Mouse (Mus musculus) layer of hippocampus, adult 11-12 months (tissue): ENCODE data around the gene Trim24.
"Not testable (repeated sequence)": the region's sequence is repeated elsewhere in the genome, so short reads cannot be mapped to it uniquely, and the experiment has no call there.

Experiments
- DNase-seq: peaks from one replicate; pipeline ENCODE4 v3.0.0; 2022; ENCODE audit warnings: low spot score

Trim24 gene

DNA sequence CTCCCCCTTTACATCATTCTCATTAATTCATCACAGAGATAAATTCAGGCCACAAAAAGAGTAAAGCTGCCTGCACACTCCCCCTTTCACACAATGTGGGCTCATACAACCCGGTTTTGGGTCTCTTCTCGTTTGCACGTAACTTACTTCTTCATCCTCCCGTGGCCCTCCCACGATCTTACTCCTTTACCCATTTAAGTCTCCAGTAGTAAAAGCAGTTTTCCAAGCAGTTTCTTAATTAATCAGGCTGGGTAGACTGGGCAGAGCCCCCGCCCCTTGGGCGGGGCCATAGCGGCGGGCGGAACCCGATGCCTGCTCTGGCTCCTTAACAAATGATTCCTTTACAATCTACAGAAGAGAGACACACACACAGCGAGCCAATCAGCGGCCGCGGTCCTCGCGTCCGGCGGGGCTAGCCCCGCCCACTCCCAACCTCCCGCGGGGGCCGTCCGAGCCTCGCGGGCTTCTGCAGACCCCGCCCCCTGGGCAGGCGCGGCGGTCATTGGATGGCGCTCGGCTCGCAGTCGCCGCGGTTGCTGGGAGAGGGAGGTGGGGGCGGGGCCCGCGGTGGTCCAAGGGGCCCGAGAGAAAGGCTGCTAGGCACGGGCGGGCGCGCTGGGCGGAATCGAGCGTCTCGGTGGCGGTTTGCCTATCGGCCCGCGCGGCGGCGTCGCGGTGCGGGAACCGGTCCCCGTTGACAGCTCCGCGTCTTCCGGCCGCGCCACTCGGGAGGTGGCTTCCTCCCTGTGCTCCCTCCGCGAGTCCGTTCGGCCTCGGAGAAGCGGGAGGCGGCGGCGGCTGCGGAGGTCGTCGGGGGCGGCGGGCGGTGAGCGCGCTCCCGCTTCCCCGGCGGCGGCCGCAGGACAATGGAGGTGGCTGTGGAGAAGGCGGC is at the start of gene Trim24:
TSS of gene Trim24 (plus strand) at position 567 of the 892 bp plus-strand sequence.
- DNase-seq, result peak; percentile 94

DNA sequence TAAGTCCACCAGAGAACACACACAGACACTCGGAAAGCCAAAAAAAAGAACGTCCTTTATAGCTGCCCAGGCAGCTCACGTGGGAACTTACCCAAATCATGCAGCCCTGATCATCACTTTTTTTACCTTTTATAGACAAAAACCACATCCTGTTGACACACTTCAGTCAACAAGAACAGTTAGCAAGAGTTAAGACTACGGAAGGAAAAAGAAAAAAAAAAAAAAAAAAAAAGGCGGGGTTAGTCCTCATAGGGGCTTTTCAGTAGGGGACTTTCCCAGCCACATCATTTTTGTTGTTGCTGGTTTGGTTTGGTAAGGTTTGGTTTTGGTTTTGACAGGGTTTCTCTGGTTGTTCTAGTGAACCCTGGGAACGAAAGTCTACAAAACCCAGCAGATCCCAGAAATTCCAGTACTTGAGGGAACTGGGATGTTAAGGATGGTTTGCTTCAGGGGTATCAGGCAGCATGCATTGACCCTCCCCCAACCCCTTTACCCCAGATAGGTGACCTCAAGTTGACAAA is 49.0 kb upstream of the Trim24 start:
- DNase-seq, result no peak

DNA sequence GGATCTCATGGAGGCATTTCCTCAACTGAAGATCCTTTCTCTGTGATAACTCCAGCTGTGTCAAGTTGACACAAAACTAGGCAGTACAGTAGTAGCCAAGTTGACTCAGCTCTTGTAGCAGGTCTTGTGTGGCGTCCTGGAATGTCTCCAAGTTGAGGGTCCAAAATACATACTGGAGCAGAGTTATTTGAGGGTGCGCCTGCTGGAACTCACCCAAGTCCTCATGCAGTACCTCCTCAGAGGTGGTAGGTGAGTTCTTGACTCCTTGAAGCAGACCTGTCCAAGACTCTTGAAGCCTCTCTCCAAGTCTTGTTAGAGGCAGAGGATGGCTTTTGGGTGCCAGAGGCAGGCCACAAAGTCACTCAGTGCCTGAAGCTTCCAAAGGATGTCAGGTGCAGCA is 48.2 kb upstream of the Trim24 start:
- DNase-seq, result no peak

DNA sequence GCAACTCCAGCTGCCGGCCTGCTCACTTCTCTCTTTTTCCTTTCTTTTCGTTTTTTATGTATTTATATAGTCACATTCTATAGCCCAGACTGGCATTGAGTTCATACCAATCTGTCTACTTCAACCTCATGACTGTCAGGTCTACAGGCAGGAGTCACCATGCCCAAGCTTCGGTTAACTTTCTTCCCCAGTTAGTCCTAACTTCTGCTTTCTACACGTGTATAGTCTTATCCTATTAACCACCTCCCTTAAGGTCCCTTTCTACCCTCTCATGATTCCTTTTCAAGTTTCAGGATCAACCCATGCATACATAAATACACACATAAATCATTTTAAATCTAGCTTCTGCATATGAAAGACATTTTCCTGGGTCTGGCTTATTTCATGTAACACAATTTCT is 46.9 kb upstream of the Trim24 start:
- DNase-seq, result no peak

DNA sequence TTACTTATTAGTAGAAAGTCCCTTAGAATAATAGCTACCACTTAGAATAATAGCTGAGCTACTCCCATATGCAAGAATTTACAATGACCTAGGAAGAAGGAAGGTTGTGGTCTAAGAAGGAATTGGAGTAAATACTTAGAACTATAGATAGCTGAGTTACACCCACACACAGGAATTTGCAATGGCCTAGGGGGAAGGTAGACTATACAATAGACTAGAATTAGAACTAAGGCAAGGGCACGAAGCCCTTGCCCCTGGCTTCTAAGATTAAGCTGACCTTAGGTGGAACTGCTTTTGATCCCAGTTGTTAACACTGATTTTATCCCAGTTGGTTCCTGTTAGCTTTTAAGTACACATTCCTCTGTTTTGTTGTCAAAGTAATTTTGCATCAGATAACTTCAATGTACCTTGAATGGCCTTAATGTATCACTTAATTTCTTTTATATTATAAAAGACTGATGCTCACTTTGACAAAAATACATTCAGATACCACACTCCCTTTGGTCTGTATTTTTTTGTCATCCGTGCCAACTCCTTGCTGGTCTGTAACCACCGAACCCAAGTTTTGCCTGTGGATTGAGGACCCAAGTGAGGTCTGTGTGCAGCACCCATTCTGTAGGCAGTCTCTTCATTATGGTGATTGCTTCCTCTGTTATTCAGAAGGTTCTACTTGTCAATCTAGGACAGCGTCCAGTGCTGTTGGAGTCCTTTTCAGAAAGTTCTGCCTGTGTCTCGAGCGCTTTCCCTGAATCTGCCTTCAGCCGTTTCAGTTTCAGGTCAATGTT is 45.1 kb upstream of the Trim24 start:
- not testable (repeated sequence) for DNase-seq

DNA sequence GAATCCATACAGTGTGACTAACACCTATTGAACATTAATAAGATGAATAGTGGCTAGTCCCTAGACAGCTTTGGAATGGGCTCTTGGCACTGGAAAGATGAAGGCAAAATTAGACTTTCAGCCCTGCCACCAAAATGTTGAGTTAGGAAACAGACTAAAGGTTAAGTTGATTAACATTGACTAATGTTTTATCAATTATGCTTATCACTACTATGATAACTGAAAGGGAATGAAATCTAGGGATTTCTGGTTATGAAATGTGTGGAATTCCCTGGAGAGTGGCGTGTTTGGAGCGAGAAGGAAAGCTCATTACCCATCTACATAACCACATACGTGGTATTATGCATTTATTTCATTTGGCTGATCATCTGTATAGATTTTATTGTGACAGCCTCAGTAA is 41.7 kb upstream of the Trim24 start:
- DNase-seq, result no peak

DNA sequence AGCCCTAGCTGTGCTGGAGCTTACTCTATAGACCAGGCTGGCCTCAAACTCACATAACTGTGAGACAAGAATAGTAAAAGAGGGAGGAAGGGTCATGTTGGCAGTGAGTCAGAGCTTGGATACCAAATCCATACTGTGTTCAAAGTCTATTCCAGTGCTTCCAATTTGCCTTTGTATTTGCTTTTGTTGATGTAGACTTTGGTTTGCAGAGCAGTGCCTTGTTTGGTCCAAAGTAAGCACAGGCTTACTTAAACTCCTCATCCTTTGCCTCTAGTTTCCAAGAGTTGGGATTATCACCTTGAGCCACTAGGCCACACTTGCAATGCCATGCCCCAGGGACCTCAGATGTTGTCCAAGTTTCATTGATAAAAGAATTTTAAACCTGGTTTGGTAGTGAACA is 41.0 kb upstream of the Trim24 start:
- no peak for DNase-seq

DNA sequence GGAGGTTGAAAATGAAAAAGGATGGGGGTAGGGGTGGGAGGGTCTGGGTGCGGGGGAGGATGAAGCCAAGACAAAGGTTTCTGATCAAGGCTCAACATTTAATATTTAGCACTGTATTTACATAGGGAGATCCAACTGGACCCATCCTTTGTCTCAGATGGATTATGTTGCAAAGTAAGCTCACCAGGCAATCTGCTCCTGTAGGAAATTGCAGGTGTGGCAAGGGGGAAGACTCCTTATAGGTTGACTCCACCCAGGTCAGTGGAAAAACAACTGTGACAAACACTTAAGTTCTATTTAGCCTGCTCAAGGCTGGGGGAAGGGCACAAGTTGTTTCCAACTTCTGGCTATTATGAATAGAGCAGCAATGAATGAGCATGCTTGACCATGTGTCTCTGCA is 36.9 kb upstream of the Trim24 start:
- no peak for DNase-seq

DNA sequence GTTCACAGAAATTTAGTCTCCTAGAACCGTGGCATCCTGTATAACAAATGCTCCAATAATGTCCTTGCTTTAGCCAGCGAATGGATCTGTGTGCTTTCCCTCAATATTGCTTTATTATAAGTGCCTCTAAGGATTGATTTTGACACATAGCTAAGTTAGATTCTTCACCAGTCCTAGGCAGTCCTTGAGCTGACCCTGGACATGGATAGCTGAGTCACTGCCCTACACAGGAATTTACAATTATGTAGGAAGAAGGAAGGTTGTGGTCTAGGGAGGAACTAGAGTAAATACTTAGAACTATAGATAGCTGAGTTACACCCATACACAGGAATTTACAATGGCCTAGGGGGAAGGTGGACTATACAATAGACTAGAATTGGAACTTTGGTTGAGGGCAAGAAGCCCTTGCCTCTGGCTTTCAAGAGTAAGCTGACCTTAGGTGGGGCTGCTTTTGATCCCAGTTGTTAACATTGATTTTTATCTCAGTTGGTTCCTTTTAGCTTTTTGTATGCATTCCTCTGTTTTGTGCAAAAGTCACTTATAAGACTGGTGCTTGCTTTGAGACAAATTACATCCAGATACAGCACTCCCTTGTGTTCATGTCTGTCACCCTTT is 33.6 kb upstream of the Trim24 start:
- DNase-seq, result not testable (repeated sequence)

DNA sequence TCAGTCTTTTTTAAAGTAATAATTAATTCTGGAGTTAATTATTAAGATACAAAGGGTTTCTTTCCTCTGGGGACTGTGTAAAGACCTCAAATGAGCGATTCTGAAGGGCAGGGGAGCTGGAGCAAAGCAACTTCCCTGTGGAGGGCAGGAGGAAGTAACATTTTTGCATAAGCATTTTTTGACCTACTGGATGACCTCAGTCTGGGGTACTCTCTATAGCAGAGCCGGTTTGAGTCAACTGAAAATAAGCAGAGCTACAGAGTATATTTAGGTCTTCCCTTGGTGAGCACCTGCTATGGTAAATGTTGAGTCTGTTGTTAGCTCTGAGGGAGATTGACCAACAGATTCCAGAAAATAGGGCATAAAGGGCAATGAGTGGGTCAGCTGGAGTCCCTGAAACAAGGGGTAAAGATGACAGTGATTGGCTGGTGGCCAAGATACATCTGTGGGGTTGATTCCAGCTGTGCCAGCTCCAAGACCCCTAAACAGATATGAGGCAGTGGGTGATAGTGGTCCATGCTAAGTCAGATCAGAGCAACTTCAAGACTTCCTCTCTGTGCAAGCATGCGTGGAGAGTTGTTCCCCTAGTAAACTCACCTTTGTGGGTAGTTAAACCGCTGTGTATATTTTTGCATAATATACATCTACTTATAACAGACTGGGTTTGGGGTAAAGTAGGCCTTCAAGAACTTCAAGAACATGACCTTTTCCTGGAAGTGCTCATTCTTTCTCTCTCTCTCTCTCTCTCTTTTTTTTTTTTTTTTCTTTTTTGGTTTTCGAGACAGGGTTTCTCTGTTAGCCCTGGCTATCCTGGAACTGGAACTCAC is 27.6 kb upstream of the Trim24 start:
- DNase-seq, result no peak

DNA sequence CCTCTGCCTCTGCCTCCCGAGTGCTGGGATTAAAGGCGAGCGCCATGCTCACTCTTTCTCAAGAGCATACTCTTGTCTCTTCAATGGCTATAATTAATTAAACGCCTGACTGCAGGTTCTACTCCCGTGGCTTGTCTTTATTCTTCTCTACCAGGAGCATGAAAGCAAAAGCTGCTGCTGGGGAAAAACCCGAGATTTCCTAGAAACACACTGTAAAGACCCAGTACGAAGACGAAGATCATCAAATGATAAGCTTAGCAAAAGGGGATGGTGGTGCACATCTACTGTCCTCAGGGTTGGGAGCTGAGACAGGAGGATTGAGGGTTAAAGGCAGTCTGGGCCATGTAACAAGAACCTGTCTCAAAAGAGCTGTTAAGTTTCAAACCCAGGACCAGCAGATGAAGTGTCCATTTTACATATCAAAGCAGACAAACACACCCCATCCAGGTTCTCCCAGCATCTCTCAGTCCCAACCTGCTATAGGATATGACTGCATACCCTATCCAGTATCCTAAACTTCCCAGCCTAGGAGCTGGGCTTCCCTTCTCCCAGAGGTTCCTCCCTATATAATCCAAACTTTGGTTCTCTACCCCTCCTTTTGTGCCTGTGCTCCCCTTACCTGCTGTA is 26.9 kb upstream of the Trim24 start:
- no peak for DNase-seq

DNA sequence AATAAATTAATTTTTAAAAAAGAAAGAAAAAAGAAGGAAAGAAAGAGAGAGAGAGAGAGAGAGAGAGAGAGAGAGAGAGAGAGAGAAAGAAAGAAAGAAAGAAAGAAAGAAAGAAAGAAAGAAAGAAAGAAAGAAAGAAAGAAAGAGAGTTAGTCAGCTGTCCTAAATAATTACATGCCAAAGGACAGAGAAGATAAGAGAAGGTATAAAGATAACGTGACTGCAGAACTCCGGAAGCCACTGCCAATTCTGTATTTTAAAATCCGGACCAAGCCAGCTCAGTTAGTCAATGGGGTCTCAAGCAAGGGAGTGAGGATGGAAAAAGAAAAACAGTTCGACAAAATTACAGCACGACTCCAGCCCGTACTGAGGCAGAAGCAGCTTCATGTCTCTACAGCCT is 25.7 kb upstream of the Trim24 start:
- not testable (repeated sequence) for DNase-seq

DNA sequence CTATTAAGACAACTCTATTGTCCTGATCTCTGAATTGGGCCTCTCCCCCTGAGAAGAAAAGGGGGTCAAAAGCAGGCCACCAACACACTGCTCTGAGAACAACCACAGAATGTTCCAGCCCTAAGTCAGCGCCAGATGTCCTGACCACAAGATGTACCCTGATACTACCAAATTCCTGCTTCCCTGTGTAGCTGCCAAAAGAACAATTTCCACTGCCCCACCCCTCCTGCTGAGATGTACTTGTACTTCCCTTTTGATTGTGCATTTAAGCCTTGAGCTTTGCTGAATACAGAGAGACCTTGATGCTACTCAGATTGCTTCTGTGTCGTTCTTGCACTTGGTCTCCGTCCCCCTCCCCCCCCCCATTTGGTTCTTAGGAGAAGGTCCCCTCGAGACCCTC is 23.1 kb upstream of the Trim24 start:
- not testable (repeated sequence) for DNase-seq

DNA sequence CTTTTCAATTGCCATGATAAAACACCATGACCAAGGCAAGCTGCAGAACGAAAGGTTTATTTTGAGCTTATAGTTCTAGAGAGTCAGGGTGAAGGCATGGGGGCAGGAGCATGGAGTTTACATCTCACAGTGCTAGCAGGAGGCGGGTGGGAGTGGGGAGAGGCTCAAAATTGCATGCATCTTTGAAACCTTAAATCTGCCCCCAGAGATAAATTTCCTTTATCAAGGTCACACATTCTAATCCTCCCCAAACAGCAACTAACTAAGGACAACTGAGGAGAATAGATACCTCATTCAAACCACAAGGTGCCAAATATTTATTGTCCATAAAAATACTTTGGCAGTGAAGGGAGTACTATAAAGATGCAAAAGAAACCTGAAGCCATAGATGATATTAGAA is 19.3 kb upstream of the Trim24 start:
- no peak for DNase-seq

DNA sequence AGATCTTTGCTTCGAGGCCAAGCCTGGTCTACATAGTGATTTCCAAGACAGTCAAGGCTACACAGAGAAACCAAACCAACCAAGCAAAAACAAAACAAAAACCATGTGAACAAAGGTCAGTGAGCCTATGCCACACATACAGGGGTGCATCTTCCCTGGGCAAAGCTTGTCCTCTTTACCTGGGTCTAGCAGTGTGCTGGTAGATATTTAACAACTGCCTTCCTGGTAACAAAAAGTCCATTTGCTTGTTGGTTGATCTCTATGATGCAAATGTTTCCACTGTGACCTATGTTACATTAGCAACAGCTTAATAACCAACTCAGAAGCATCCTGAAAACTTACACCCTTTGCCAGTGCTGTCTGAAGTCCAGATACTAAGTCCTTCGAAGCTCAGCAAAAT is 17.3 kb upstream of the Trim24 start:
- DNase-seq, result no peak

DNA sequence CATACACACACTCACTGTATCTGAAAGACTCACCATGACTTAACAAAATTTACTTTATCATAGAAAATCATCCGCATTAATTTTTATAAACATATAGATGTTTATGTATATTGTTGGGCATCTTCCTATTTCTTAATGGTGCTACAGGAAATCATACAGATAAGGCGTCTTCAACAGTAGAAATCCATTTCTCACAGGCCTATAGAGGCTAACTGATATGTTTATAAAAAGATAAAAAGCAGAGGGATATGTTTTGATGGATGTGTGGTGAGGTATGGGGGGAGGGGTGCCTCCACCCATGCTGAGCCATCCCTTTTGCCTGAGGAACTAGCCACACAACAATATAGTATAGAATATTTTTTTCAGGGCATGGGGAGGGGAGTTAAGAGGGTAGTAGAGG is 15.2 kb upstream of the Trim24 start:
- no peak for DNase-seq

DNA sequence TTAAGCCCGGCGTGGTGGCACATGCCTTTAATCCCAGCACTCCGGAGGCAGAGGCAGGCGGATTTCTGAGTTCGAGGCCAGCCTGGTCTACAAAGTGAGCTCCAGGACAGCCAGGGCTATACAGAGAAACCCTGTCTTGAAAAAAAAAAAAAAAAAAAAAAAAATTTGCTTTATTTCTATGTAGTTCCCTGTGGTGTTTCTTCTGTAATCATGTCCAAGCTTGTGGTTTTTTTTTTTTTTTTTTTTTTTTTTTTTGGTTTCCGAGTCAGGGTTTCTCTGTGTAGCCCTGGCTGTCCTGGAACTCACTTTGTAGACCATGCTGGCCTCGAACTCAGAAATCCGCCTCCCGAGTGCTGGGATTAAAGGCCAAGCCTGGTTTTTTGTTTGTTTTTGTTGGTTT is 14.3 kb upstream of the Trim24 start:
- not testable (repeated sequence) for DNase-seq

DNA sequence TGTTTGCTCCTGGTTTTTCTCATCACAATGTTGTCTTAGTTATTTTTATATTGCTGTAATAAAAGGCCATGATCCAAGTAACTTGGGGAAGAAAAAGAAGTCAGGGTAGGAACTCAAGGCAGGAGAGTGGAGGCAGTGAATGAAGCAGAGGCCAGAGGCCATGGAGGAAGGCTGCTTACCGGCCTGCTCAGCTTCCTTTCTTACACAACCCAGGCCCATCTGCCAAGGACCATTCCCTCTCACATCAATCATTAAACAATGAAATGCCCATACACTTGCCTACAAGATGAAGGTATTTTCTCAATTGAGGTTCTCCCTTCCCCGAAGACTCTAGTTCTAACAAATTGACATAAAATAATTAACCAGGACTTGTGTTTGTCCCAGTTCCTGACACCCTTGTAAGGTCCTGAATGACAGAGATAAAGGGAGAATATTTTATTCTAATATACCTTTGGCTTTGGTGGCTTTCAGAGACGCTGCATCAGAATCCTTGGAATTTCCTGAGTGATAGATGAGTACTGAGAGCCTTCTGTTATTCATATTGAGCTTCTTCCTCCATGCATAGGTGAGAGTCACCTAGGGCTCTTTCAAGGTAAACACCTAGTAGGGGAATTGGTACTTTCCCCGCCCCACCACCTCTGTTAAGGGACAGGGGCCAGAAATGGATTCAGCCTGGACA is 13.3 kb upstream of the Trim24 start:
- no peak for DNase-seq

DNA sequence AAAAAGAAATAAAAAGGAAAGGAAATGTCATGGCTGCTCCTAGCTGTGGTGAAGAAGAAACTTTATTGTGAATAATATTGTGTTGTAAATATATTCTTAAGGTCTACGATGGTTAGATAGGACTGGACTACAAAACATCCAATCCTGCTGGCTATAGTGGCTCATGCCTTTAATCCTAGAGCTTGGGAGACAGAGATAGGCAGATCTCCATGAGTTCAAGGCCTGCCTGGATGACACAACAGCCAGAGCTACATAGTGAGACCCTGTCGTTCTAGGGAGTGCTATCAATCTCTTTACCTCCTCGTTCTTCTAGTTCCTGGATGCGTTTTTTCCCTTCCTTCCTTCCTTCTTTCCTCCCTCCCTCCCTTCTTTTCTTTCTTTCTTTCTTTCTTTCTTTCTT is 12.5 kb upstream of the Trim24 start:
- DNase-seq, result no peak

DNA sequence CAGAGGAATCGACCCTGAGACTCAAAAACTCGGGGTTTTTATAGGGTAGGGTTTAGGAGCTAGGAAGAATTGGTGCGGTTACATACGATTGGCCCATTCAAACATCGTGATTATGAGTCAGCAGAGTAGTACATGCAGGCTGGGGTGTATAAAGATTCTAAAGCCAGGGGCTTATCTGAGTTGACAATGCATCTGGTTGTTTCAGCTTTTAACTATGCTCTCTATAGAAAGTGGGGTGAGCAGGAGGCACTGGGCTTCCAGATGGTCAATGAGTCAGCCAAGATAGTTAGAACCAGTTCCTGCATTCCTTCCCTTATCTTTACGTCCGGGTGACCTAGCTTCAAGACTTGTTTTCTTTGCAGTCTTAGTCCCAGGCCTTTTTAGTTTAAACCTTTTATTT is 7.7 kb upstream of the Trim24 start:
- DNase-seq, result no peak
